Mouse (Mus musculus): ENCODE measurements at regions not wholly inside any gene's neighbourhood (a gene's known extent, or its start where the extent isn't known, plus 50 kb on each side); places are given as distances from the start of the nearest gene placed in this dataset.

- WGBS, result 80% methylated on average over 2 of the region's 2 CpGs
- no peak for ATAC-seq (ENCODE audit: low FRiP score)
- Histone ChIP-seq H3K27me3 (no peaks in the 10 kb centered on the region), H3K4me1 (no peaks in the 10 kb centered on the region), H3K36me3 (no peaks in the 10 kb centered on the region), H3K9ac (no peak overlapping the region), H3K4me3 (no peak overlapping the region), H3K27ac (no peak overlapping the region), H3K4me2 (replicated peaks) (no peak overlapping the region), H3K9me3 (replicated peaks) (no peaks in the 10 kb centered on the region)
Measured at GRCm38 (mm10) chr15:62709546-62709945, 1135.4 kb downstream of the Gsdmc2 start.

GRCm38 (mm10) chr15:62698559-62698958 lies 1146.4 kb downstream of the Gsdmc2 start:
- no peak overlapping the region for H3K9ac ChIP-seq
- no peaks in the 10 kb centered on the region for H3K4me1 ChIP-seq
- 54% methylated on average over 1 of the region's 1 CpGs for WGBS
- no peaks in the 10 kb centered on the region for H3K36me3 ChIP-seq
- H3K27me3 ChIP-seq, result no peaks in the 10 kb centered on the region
- H3K4me2 ChIP-seq (replicated peaks), result no peak overlapping the region
- H3K27ac ChIP-seq, result no peak overlapping the region
- no peaks in the 10 kb centered on the region for H3K9me3 ChIP-seq (replicated peaks)
- no peak for ATAC-seq (ENCODE audit: low FRiP score)
- no peak overlapping the region for H3K4me3 ChIP-seq

GRCm38 (mm10) chr15:62694734-62695133 lies 1150.2 kb downstream of the Gsdmc2 start:
- WGBS, result 47% methylated on average over 3 of the region's 3 CpGs
- ATAC-seq (ENCODE audit: low FRiP score), result no peak
- Histone ChIP-seq H3K36me3 (no peaks in the 10 kb centered on the region), H3K9ac (no peak overlapping the region), H3K4me1 (no peaks in the 10 kb centered on the region), H3K4me3 (no peak overlapping the region), H3K9me3 (replicated peaks) (no peaks in the 10 kb centered on the region), H3K4me2 (replicated peaks) (no peak overlapping the region), H3K27me3 (no peaks in the 10 kb centered on the region), H3K27ac (no peak overlapping the region)

GRCm38 (mm10) chr15:62693671-62694070 lies 1151.3 kb downstream of the Gsdmc2 start:
- H3K9me3 ChIP-seq (replicated peaks), result no peaks in the 10 kb centered on the region
- H3K4me3 ChIP-seq, result no peak overlapping the region
- no peaks in the 10 kb centered on the region for H3K4me1 ChIP-seq
- no peaks in the 10 kb centered on the region for H3K36me3 ChIP-seq
- H3K27me3 ChIP-seq, result no peaks in the 10 kb centered on the region
- 98% methylated on average over 9 of the region's 10 CpGs for WGBS
- no peak overlapping the region for H3K9ac ChIP-seq
- no peak overlapping the region for H3K4me2 ChIP-seq (replicated peaks)
- no peak for ATAC-seq (ENCODE audit: low FRiP score)
- no peak overlapping the region for H3K27ac ChIP-seq

- 65% methylated on average over 4 of the region's 4 CpGs for WGBS
- H3K4me1 ChIP-seq, result no peaks in the 10 kb centered on the region
- no peak for ATAC-seq (ENCODE audit: low FRiP score)
- no peak overlapping the region for H3K27ac ChIP-seq
- H3K4me2 ChIP-seq (replicated peaks), result no peak overlapping the region
- no peaks in the 10 kb centered on the region for H3K36me3 ChIP-seq
- no peak overlapping the region for H3K4me3 ChIP-seq
- H3K9ac ChIP-seq, result no peak overlapping the region
- no peaks in the 10 kb centered on the region for H3K27me3 ChIP-seq
- H3K9me3 ChIP-seq (replicated peaks), result no peaks in the 10 kb centered on the region
Measured at GRCm38 (mm10) chr15:62673410-62673809, 1171.6 kb downstream of the Gsdmc2 start.

GRCm38 (mm10) chr15:62670026-62670425 lies 1175.0 kb downstream of the Gsdmc2 start:
- H3K9me3 ChIP-seq (replicated peaks), result no peaks in the 10 kb centered on the region
- no peak for ATAC-seq (ENCODE audit: low FRiP score)
- WGBS, result 85% methylated on average over 3 of the region's 3 CpGs
- no peaks in the 10 kb centered on the region for H3K27me3 ChIP-seq
- no peak overlapping the region for H3K27ac ChIP-seq
- no peak overlapping the region for H3K4me3 ChIP-seq
- H3K4me2 ChIP-seq (replicated peaks), result no peak overlapping the region
- H3K4me1 ChIP-seq, result no peaks in the 10 kb centered on the region
- no peak overlapping the region for H3K9ac ChIP-seq
- H3K36me3 ChIP-seq, result no peaks in the 10 kb centered on the region

- Histone ChIP-seq H3K4me2 (replicated peaks) (no peak overlapping the region), H3K4me1 (no peaks in the 10 kb centered on the region), H3K9ac (no peak overlapping the region), H3K4me3 (no peak overlapping the region), H3K36me3 (no peaks in the 10 kb centered on the region), H3K9me3 (replicated peaks) (no peaks in the 10 kb centered on the region), H3K27me3 (no peaks in the 10 kb centered on the region), H3K27ac (no peak overlapping the region)
- 44% methylated on average over 4 of the region's 4 CpGs for WGBS
- ATAC-seq (ENCODE audit: low FRiP score), result no peak
Measured at GRCm38 (mm10) chr15:62659096-62659495, 1185.9 kb downstream of the Gsdmc2 start.

- Histone ChIP-seq H3K36me3 (no peaks in the 10 kb centered on the region), H3K27me3 (no peaks in the 10 kb centered on the region), H3K9ac (no peak overlapping the region), H3K4me3 (no peak overlapping the region), H3K27ac (no peak overlapping the region), H3K4me2 (replicated peaks) (no peak overlapping the region), H3K4me1 (no peaks in the 10 kb centered on the region), H3K9me3 (replicated peaks) (no peaks in the 10 kb centered on the region)
- WGBS, result 76% methylated on average over 1 of the region's 1 CpGs
- ATAC-seq (ENCODE audit: low FRiP score), result no peak
Measured at GRCm38 (mm10) chr15:62658695-62659094, 1186.3 kb downstream of the Gsdmc2 start.

GRCm38 (mm10) chr15:62646476-62647168 lies 1198.4 kb downstream of the Gsdmc2 start:
- H3K27ac ChIP-seq, result no peak overlapping the region
- 77% methylated on average over 6 of the region's 6 CpGs for WGBS
- no peaks in the 10 kb centered on the region for H3K4me1 ChIP-seq
- no peaks in the 10 kb centered on the region for H3K36me3 ChIP-seq
- H3K4me2 ChIP-seq (replicated peaks), result no peak overlapping the region
- H3K9me3 ChIP-seq (replicated peaks), result no peaks in the 10 kb centered on the region
- H3K9ac ChIP-seq, result no peak overlapping the region
- no peak overlapping the region for H3K4me3 ChIP-seq
- ATAC-seq (ENCODE audit: low FRiP score), result no peak
- H3K27me3 ChIP-seq, result no peaks in the 10 kb centered on the region

GRCm38 (mm10) chr15:62644744-62645143 lies 1200.2 kb downstream of the Gsdmc2 start:
- no peak overlapping the region for H3K27ac ChIP-seq
- H3K9ac ChIP-seq, result no peak overlapping the region
- no peak for ATAC-seq (ENCODE audit: low FRiP score)
- WGBS, result 83% methylated on average over 2 of the region's 2 CpGs
- no peaks in the 10 kb centered on the region for H3K4me1 ChIP-seq
- no peaks in the 10 kb centered on the region for H3K27me3 ChIP-seq
- no peaks in the 10 kb centered on the region for H3K36me3 ChIP-seq
- H3K4me3 ChIP-seq, result no peak overlapping the region
- H3K4me2 ChIP-seq (replicated peaks), result no peak overlapping the region
- no peaks in the 10 kb centered on the region for H3K9me3 ChIP-seq (replicated peaks)

GRCm38 (mm10) chr15:62644296-62644695 lies 1200.7 kb downstream of the Gsdmc2 start:
- H3K27me3 ChIP-seq, result no peaks in the 10 kb centered on the region
- no peaks in the 10 kb centered on the region for H3K4me1 ChIP-seq
- H3K9ac ChIP-seq, result no peak overlapping the region
- WGBS, result 81% methylated on average over 1 of the region's 1 CpGs
- H3K36me3 ChIP-seq, result no peaks in the 10 kb centered on the region
- no peak overlapping the region for H3K4me3 ChIP-seq
- no peak overlapping the region for H3K27ac ChIP-seq
- H3K9me3 ChIP-seq (replicated peaks), result no peaks in the 10 kb centered on the region
- ATAC-seq (ENCODE audit: low FRiP score), result no peak
- no peak overlapping the region for H3K4me2 ChIP-seq (replicated peaks)

GRCm38 (mm10) chr15:62641051-62641710 lies 1203.8 kb downstream of the Gsdmc2 start:
- WGBS, result 82% methylated on average over 7 of the region's 7 CpGs

GRCm38 (mm10) chr15:62625406-62625805 lies 1219.6 kb downstream of the Gsdmc2 start:
- Histone ChIP-seq H3K27ac (no peak overlapping the region), H3K9ac (no peak overlapping the region), H3K27me3 (no peaks in the 10 kb centered on the region), H3K4me1 (no peaks in the 10 kb centered on the region), H3K4me2 (replicated peaks) (no peak overlapping the region), H3K4me3 (no peak overlapping the region), H3K36me3 (no peaks in the 10 kb centered on the region), H3K9me3 (replicated peaks) (no peaks in the 10 kb centered on the region)
- no peak for ATAC-seq (ENCODE audit: low FRiP score)
- WGBS, result 91% methylated on average over 7 of the region's 7 CpGs

More at GRCm38 (mm10) chr15:62641051-62641710, 1203.8 kb downstream of the Gsdmc2 start:
- Histone ChIP-seq H3K4me1 (no peaks in the 10 kb centered on the region), H3K27ac (no peak overlapping the region), H3K9ac (no peak overlapping the region), H3K9me3 (replicated peaks) (no peaks in the 10 kb centered on the region), H3K4me3 (no peak overlapping the region), H3K36me3 (no peaks in the 10 kb centered on the region), H3K27me3 (no peaks in the 10 kb centered on the region), H3K4me2 (replicated peaks) (no peak overlapping the region)
- ATAC-seq (ENCODE audit: low FRiP score), result no peak
